Mouse (Mus musculus) forebrain, embryonic 10.5 days (tissue): ENCODE measurements at regions not wholly inside any gene's neighbourhood (a gene's known extent, or its start where the extent isn't known, plus 50 kb on each side); places are given as distances from the start of the nearest gene placed in this dataset.

Experiments used
- DNase-seq: peaks from one replicate; pipeline ENCODE4 v3.0.0-alpha.2; 2017; ENCODE audit warnings: low spot score; ENCODE audit errors: extremely low spot score
- H3K27ac ChIP-seq: fragments of 300-500 bp; sonication (generic); 2 replicates; pipeline ENCODE4 v1.5.1; 2016; ENCODE audit warnings: mild to moderate bottlenecking
- H3K27me3 ChIP-seq: fragments of 300-500 bp; sonication (generic); 2 replicates; pipeline ENCODE4 v1.6.1; 2016; ENCODE audit warnings: mild to moderate bottlenecking; ENCODE audit not compliant: poor library complexity, severe bottlenecking
- H3K36me3 ChIP-seq: fragments of 300-500 bp; sonication (generic); replicated peaks from 2 replicates; pipeline ENCODE4 v1.6.1; 2016; ENCODE audit warnings: mild to moderate bottlenecking, moderate library complexity
- H3K4me1 ChIP-seq: fragments of 300-500 bp; sonication (generic); 2 replicates; pipeline ENCODE4 v1.6.1; 2016
- H3K4me3 ChIP-seq: fragments of 300-500 bp; sonication (generic); 2 replicates; pipeline ENCODE4 v1.5.1; 2016; ENCODE audit warnings: mild to moderate bottlenecking, moderate library complexity
- H3K9me3 ChIP-seq: fragments of 300-500 bp; sonication (generic); 2 replicates; pipeline ENCODE4 v1.6.1; 2016; ENCODE audit warnings: mild to moderate bottlenecking, moderate library complexity
- WGBS: fragments of 180-500 bp; shearing (Covaris S2); methylation state at CpG from one replicate; pipeline ENCODE4 v1.1.7; 2016; 5-methylcytosine and 5-hydroxymethylcytosine counted together

DNA sequence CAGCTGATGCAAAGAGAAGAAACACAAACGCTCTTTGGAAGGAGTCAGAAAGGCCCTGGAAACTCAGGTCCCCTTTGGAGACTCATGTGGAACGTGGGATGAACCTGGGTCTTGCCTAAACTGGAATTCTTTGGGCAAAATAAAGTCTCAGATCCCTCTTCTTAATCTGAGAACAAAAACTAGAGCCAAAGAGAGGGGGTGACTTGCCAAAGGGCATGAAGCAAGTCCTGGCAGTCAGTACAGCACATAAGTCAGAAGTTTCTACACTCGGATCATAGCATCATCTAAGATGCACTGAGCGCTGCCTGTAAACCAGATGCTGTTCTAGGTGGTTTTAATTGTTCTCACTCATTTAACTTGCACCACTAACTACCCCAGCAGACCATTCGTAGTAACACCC, 101.8 kb upstream of the Usp24 start:
- H3K36me3 ChIP-seq: no peaks in the 10 kb centered on the region
- H3K9me3 ChIP-seq: no peaks in the 10 kb centered on the region
- no peak for DNase-seq
- no peaks in the 10 kb centered on the region for H3K27me3 ChIP-seq
- H3K4me1 ChIP-seq: peaks cover 9% of the 10 kb centered on the region
- H3K27ac ChIP-seq: no peak overlapping the region
- WGBS: 83% methylated on average over 5 of the region's 5 CpGs
- no peak overlapping the region for H3K4me3 ChIP-seq

DNA sequence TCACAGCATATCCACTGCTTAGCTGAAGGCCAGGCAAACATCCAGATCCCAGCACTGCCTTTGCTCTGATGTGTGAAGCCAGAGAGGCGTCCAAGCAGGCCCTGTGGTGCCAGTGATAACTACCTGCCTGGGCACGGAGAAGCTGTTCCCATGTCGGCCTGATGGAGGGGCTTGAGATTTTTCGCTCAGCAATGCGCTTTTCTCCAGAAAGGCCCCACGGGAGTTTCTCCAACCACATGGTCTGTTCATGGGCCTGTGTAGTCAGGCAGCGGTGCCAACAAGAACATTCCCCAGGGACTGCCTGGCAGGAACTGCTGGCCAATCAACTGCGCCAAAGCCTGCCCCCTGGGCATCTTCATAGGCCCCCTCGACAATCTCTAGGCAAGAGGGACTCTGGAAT, 95.4 kb upstream of the Usp24 start:
- H3K4me3 ChIP-seq: no peak overlapping the region
- H3K4me1 ChIP-seq: peaks cover 3% of the 10 kb centered on the region; the same call in 1 of the 2 replicates
- H3K27me3 ChIP-seq: no peaks in the 10 kb centered on the region
- H3K9me3 ChIP-seq: no peaks in the 10 kb centered on the region
- no peak overlapping the region for H3K27ac ChIP-seq
- WGBS: 85% methylated on average over 9 of the region's 9 CpGs
- no peaks in the 10 kb centered on the region for H3K36me3 ChIP-seq
- no peak for DNase-seq

DNA sequence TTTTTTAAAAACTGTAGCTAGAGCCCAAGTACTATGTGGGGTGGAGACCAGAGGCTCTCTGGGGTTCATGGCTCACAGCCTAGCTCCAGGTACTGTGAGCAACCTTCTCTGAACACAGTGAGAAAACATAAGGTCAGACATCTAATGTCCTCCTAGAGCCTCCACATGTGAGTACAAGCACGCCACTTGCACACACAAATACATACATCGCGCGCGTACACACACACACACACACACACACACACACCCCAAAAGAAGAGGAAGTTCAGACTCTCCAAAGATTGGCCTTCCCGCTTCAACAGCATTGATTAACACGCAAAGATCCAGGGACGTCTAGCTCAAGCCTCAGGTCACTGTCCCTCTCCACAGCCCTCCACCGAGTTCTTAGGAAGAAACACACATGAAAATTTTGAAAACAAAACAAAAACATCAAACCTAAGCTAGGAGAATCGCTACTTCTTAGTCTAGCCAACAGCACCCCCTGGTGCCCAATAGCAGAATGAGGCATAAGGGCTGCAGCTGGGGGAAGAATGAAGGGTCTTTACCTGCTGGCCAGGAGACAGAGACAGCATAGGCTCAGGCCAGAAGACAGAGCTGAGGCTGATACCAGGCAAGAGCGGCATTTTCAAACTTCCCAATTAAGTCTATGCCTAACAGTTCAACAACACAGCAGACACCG, 90.7 kb upstream of the Usp24 start:
- no peaks in the 10 kb centered on the region for H3K27me3 ChIP-seq
- H3K4me1 ChIP-seq: peaks cover 3% of the 10 kb centered on the region; the same call in 1 of the 2 replicates
- H3K27ac ChIP-seq: no peak overlapping the region; the same call in 1 of the 2 replicates
- no peaks in the 10 kb centered on the region for H3K9me3 ChIP-seq
- 61% methylated on average over 12 of the region's 12 CpGs for WGBS
- no peaks in the 10 kb centered on the region for H3K36me3 ChIP-seq
- H3K4me3 ChIP-seq: no peak overlapping the region
- DNase-seq: peak; percentile 67

GRCm38 (mm10) chr4:106227428-106227827, 88.6 kb upstream of the Usp24 start:
- Histone ChIP-seq H3K4me1 (peaks cover 5% of the 10 kb centered on the region), H3K27me3 (no peaks in the 10 kb centered on the region), H3K36me3 (no peaks in the 10 kb centered on the region), H3K9me3 (no peaks in the 10 kb centered on the region), H3K27ac (no peak overlapping the region), H3K4me3 (no peak overlapping the region)
- WGBS: 75% methylated on average over 8 of the region's 8 CpGs
- DNase-seq: no peak

- H3K27me3 ChIP-seq: no peaks in the 10 kb centered on the region
- no peak overlapping the region for H3K27ac ChIP-seq
- WGBS: 55% methylated on average over 9 of the region's 9 CpGs
- H3K4me1 ChIP-seq: peaks cover 8% of the 10 kb centered on the region
- H3K36me3 ChIP-seq: no peaks in the 10 kb centered on the region
- H3K4me3 ChIP-seq: no peak overlapping the region
- no peaks in the 10 kb centered on the region for H3K9me3 ChIP-seq
- DNase-seq: peak; percentile 68
These were observed 87.5 kb upstream of the Usp24 start for GRCm38 (mm10) chr4:106228534-106228933.

- H3K36me3 ChIP-seq: no peaks in the 10 kb centered on the region
- no peak for DNase-seq
- no peak overlapping the region for H3K4me3 ChIP-seq
- 83% methylated on average over 3 of the region's 3 CpGs for WGBS
- no peaks in the 10 kb centered on the region for H3K9me3 ChIP-seq
- H3K4me1 ChIP-seq: peaks cover 8% of the 10 kb centered on the region
- H3K27me3 ChIP-seq: no peaks in the 10 kb centered on the region
- no peak overlapping the region for H3K27ac ChIP-seq
These were observed 86.5 kb upstream of the Usp24 start for GRCm38 (mm10) chr4:106229526-106229925.

DNA sequence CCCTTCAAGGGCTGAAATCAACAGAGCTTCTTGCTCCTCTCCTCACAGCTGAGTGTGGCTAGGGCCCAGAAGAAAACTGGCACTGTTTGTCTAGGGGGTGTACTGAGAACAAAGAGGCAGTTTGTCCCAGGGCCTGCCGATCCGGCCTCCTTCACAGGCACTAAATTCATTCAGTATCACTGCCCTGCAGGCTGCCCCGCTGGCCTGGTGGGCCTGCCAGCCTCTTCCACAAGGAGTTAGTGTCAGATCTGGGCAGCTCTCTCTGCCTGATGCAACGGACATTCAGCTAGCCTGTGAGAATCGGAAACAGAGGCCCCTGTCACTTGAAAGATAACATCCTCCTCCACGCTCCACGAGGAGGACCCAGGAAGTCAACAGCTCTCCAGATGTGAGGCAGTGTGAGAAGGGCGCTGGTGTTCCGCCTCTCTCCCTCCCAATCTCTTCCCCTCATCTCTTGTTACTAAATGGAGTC, 83.5 kb upstream of the Usp24 start:
- H3K27me3 ChIP-seq: no peaks in the 10 kb centered on the region
- H3K4me1 ChIP-seq: peaks cover 11% of the 10 kb centered on the region
- 62% methylated on average over 9 of the region's 9 CpGs for WGBS
- peak overlapping the region; percentile 35; the same call in 1 of the 2 replicates for H3K27ac ChIP-seq
- no peaks in the 10 kb centered on the region for H3K36me3 ChIP-seq
- no peak overlapping the region for H3K4me3 ChIP-seq
- H3K9me3 ChIP-seq: no peaks in the 10 kb centered on the region
- DNase-seq: no peak

DNA sequence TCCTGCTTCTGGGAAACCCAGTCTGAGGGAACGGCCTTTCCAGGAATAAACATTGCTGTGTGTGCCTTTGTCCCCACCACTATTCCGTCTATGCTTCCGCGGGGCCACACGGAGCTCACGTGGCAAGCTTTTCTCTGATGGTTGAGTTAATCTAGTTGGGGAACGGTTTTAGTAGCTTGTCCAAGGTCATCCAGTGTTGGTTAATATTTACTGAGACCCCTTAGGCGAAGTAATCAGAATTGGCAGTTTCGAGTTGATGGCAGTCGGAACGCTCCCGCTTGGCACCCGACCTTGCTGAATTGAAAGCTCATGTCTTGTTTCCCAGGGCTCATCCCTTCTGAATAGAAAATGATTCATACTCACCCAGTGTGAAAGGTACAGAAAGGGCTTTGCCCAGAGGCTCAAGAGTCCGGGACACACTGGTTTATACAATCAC, 71.6 kb upstream of the Usp24 start:
- no peak overlapping the region for H3K27ac ChIP-seq
- no peaks in the 10 kb centered on the region for H3K27me3 ChIP-seq
- no peak overlapping the region for H3K4me3 ChIP-seq
- no peaks in the 10 kb centered on the region for H3K36me3 ChIP-seq
- DNase-seq: no peak
- H3K4me1 ChIP-seq: no peaks in the 10 kb centered on the region
- no peaks in the 10 kb centered on the region; the same call in 1 of the 2 replicates for H3K9me3 ChIP-seq
- WGBS: 95% methylated on average over 14 of the region's 14 CpGs

GRCm38 (mm10) chr4:106244826-106245510, 71.0 kb upstream of the Usp24 start:
- Histone ChIP-seq H3K27ac (no peak overlapping the region), H3K4me3 (no peak overlapping the region), H3K27me3 (no peaks in the 10 kb centered on the region), H3K36me3 (no peaks in the 10 kb centered on the region), H3K4me1 (no peaks in the 10 kb centered on the region), H3K9me3 (no peaks in the 10 kb centered on the region; the same call in 1 of the 2 replicates)
- WGBS: 91% methylated on average over 9 of the region's 9 CpGs
- no peak for DNase-seq

- Histone ChIP-seq H3K4me3 (no peak overlapping the region), H3K9me3 (no peaks in the 10 kb centered on the region; the same call in 1 of the 2 replicates), H3K27me3 (no peaks in the 10 kb centered on the region), H3K27ac (no peak overlapping the region), H3K36me3 (no peaks in the 10 kb centered on the region), H3K4me1 (no peaks in the 10 kb centered on the region)
- no peak for DNase-seq
- 76% methylated on average over 2 of the region's 2 CpGs for WGBS
These were observed 69.3 kb upstream of the Usp24 start for GRCm38 (mm10) chr4:106246695-106247094.

DNA sequence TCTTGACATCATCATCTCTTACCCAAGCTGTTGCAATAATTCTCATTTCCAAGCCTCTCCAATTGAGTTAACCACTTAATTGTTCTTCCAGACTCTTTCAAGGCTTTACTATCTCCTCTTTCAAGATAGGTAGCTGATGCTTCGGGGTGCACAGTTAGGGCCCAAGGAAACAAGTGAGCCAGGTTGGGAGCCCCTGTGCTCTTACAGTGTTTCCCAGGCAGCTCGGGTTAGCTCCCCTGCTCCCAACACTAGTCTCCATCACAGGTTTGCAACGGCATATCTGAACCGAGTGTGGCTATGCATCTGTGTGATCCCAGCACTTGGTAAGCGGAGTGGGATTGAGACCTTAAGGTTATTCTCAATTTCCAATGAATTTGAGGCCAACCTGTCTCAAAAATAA, 68.6 kb upstream of the Usp24 start:
- 91% methylated on average over 5 of the region's 5 CpGs for WGBS
- no peak overlapping the region for H3K27ac ChIP-seq
- H3K4me3 ChIP-seq: no peak overlapping the region
- DNase-seq: no peak
- H3K9me3 ChIP-seq: no peaks in the 10 kb centered on the region; the same call in 1 of the 2 replicates
- no peaks in the 10 kb centered on the region for H3K36me3 ChIP-seq
- H3K27me3 ChIP-seq: no peaks in the 10 kb centered on the region
- H3K4me1 ChIP-seq: no peaks in the 10 kb centered on the region

DNA sequence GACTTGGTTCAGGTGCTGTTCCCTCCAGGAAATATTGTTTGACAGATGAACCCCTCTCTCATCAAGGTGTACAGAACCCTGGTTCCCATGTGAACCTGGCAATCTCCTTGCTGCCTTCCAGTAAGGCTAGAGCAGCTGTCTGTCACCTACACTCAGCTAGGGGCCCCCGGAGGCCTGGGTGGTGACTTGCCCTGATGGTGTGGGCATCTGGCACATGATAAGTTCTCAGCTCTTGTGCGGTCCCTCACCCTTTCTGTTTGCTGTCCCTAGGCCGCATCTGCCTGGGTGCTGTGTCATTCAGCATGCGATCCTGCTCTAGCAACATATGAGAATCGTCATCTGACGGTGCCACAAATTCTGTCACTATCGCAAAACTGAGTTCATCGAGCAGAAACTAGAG, 67.7 kb upstream of the Usp24 start:
- Histone ChIP-seq H3K27me3 (no peaks in the 10 kb centered on the region), H3K9me3 (no peaks in the 10 kb centered on the region; the same call in 1 of the 2 replicates), H3K36me3 (no peaks in the 10 kb centered on the region), H3K4me3 (no peak overlapping the region), H3K4me1 (no peaks in the 10 kb centered on the region), H3K27ac (no peak overlapping the region)
- no peak for DNase-seq
- WGBS: 97% methylated on average over 8 of the region's 8 CpGs
